Mouse (Mus musculus) embryo, embryonic 10.5 days (tissue): ENCODE results near the gene Adam1b.
"Not testable (repeated sequence)": the region's sequence is repeated elsewhere in the genome, so short reads cannot be mapped to it uniquely, and the experiment has no call there.

ENCODE experiments used
- DNase-seq: peaks from one replicate; pipeline ENCODE4 v3.0.0-alpha.2; 2015; ENCODE audit warnings: low spot score

Adam1b gene

GRCm38 (mm10) chr5:121503231-121503630, at the start of gene Adam1b:
TSS of gene Adam1b (minus strand) at chr5:121503435.
- DNase-seq, result no peak

- no peak for DNase-seq
These were observed 46.0 kb upstream of the Adam1b start for GRCm38 (mm10) chr5:121549196-121549595.

- DNase-seq, result no peak
These were observed 43.8 kb upstream of the Adam1b start for GRCm38 (mm10) chr5:121547084-121547483.

- DNase-seq, result peak; percentile 66
These were observed 43.3 kb upstream of the Adam1b start for GRCm38 (mm10) chr5:121546530-121546895.

- DNase-seq, result peak; percentile 96
These were observed 42.7 kb upstream of the Adam1b start, which contains the start of gene Mapkapk5 for GRCm38 (mm10) chr5:121545793-121546529. TSS of gene Mapkapk5 (minus strand) at chr5:121545905.

GRCm38 (mm10) chr5:121544910-121545792, 41.9 kb upstream of the Adam1b start, which contains the start of the genes Adam1a and Gm42878:
TSS of gene Adam1a (minus strand) at chr5:121545482.
TSS of gene Gm42878 (minus strand) at chr5:121545482.
- DNase-seq, result peak; percentile 33

GRCm38 (mm10) chr5:121543370-121543769, 40.1 kb upstream of the Adam1b start:
- no peak for DNase-seq

- no peak for DNase-seq
These were observed 38.0 kb upstream of the Adam1b start for GRCm38 (mm10) chr5:121541235-121541634.

- no peak for DNase-seq
These were observed 36.8 kb upstream of the Adam1b start for GRCm38 (mm10) chr5:121540066-121540465.

- DNase-seq, result no peak
These were observed 34.4 kb upstream of the Adam1b start for GRCm38 (mm10) chr5:121537588-121537987.

GRCm38 (mm10) chr5:121536921-121537555, 33.8 kb upstream of the Adam1b start:
- no peak for DNase-seq

GRCm38 (mm10) chr5:121535116-121535515, 31.9 kb upstream of the Adam1b start:
- no peak for DNase-seq

GRCm38 (mm10) chr5:121534521-121534920, 31.3 kb upstream of the Adam1b start:
- DNase-seq, result no peak

GRCm38 (mm10) chr5:121526961-121527360, 23.7 kb upstream of the Adam1b start:
- no peak for DNase-seq

GRCm38 (mm10) chr5:121526526-121526925, 23.3 kb upstream of the Adam1b start:
- no peak for DNase-seq

- DNase-seq, result no peak
These were observed 22.7 kb upstream of the Adam1b start for GRCm38 (mm10) chr5:121525774-121526450.

- not testable (repeated sequence) for DNase-seq
These were observed 16.5 kb upstream of the Adam1b start for GRCm38 (mm10) chr5:121519758-121520157.

GRCm38 (mm10) chr5:121518983-121519382, 15.7 kb upstream of the Adam1b start:
- DNase-seq, result no peak

- DNase-seq, result no peak
These were observed 6.8 kb upstream of the Adam1b start for GRCm38 (mm10) chr5:121510009-121510408.

- DNase-seq, result no peak
These were observed 3.6 kb upstream of the Adam1b start for GRCm38 (mm10) chr5:121506846-121507245.

- not testable (repeated sequence) for DNase-seq
These were observed 1.7 kb downstream of the Adam1b start for GRCm38 (mm10) chr5:121501424-121501996.
